Mouse (Mus musculus) gastrocnemius, postnatal 14 days (tissue): ENCODE measurements around the gene Coq6. TPM values are rescaled to one million over a fixed set of nuclear protein-coding genes. Genes with fewer than 3 reads are reported as not detected.

ENCODE experiments used
- DNase-seq: peaks from one replicate; pipeline ENCODE4 v3.0.0; 2021; ENCODE audit warnings: mixed read lengths
- intact Hi-C: fragments of 180-260 bp; cut with DNase I; formaldehyde crosslinking; loops from one replicate; pipeline ENCODE4 v1.15.1; 2025; ENCODE audit warnings: low total_unique reads
- total RNA-seq, 2 experiments: library from RNA; stranded (reverse); gene quantifications; 2 replicates each; pipeline ENCODE4 v1.2.3; 2021

Gene Coq6
- total RNA-seq, 2 experiments from 2014 or later, result 31.5 to 37.0 TPM

DNA sequence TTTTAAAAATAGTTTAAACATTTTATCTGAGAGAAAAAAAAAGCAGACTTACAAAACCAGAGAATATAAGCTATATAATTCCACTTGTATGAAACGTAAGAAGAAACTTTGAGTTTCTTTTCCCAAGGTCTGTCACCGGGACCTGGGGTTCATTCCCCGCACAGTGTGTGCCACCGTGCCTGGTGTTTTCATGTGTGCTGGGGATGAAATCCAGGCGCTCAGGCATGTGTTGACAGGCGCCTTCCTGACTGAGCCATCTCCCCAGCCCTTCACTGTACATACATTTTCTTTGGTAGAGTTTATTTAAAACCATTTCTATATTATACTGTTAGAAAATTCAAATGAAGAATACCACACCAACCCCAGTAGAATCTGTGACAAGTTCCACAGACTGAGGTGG is 28.9 kb downstream of the Coq6 start:
- intact Hi-C loops, result no loop called here
- no peak for DNase-seq

DNA sequence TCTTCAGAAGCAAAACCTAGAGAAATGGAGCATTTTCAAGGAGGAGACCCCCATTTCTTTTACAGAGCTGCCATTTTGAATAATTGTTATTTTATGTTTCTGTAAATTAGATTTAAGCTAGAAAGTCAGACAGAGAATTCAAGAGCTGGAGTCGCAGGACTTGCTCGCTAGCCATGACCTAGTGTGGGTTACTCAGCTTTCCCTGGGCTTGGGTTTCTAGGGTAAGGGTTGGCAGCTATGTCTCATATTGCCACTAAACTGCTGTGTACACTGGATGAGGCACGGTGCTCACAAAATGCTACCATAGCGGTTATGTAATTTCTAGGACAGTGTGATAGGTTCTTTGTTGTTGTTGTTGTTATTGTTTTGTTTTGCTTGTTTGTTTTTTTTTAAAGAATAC is 31.2 kb downstream of the Coq6 start:
- intact Hi-C loops, result no loop called here
- no peak for DNase-seq

GRCm38 (mm10) chr12:84393847-84394246 is 32.4 kb downstream of the Coq6 start:
- no peak for DNase-seq
- intact Hi-C loops, result no loop called here

GRCm38 (mm10) chr12:84396947-84397679 is 35.7 kb downstream of the Coq6 start:
- intact Hi-C loops, result no loop called here
- DNase-seq, result no peak

DNA sequence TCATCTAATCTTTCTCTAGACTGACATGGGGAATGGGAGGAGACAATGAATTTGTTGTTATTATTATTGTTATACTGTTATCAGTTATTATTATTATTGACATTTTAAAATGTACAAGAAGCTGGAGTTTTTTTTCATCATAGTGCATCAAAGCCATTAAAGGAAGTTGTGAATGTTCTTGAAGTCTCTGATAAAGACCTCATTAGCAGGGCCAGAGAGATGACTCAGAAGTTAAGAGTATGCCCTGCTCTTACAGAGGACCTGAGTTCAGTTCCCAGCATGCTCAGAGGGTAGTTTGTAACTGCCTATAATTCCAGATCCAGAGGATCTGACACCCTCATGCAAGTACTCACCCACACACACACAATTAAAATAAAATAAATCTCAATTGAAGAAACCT is 36.2 kb downstream of the Coq6 start:
- DNase-seq, result no peak
- intact Hi-C loops, result no loop called here

DNA sequence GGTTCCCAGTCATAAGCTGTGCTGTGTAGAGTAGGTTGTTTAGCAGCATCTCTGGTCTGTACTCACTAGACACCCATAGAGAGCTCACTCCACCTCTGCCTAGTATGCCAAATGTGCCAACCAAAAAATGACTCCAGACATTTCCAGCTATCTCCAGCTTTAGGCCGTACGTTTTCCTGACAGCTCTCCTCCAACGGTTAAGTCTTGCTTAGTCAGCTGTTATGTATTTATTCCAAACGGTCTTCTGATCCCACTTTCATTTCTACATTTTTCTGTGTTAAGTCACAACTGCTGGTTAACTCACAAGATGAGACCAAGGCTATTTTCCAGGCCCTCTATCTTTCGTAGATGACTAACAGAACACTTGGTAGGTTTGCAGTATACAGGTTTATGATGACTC is 37.2 kb downstream of the Coq6 start:
- intact Hi-C loops, result no loop called here
- no peak for DNase-seq

DNA sequence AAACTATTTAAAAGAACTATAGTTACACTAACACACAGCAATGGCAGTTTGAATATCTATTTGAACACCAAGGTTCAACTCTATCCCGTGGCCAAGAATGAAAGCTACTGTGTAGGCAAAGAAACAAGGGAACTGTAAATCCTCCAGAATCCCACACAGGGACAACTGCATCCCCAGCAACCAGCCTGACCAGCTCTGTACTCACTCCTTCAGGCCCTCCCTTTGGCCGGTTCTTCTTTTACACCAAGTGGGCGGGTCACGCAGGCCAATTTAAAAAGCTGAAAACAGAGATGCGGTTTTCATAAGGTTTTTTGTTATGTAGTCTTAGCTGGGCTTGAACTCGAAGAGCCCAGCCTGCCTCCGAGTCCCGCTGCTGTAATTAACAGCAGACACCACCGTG is 37.7 kb downstream of the Coq6 start:
- intact Hi-C loops, result no loop called here
- DNase-seq, result no peak

- intact Hi-C loops, result no loop called here
- DNase-seq, result no peak
Observed at GRCm38 (mm10) chr12:84399663-84400062, 38.2 kb downstream of the Coq6 start.

DNA sequence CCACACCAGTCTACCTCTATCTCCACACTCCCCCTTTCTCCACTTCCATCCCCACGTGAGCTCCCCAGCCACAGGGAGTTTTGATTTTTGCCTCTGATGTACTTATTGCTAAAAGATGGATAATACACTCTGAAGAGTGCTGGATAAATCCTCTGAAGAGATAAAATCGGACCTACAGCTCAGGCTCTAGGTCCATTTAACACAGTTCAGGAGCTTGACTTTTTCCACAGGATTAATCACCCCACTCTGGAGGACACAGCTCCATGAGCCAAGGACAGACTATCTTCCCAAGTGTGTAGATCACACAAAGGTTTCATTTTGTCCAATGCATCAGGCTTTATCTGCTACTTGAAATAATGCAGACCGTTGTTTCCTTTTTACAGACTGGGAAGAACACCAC is 38.6 kb downstream of the Coq6 start:
- DNase-seq, result no peak
- intact Hi-C loops, result no loop called here

GRCm38 (mm10) chr12:84400653-84401052 is 39.2 kb downstream of the Coq6 start:
- intact Hi-C loops, result no loop called here
- no peak for DNase-seq

GRCm38 (mm10) chr12:84402923-84403322 is 41.5 kb downstream of the Coq6 start:
- DNase-seq, result no peak
- intact Hi-C loops, result no loop called here

GRCm38 (mm10) chr12:84404541-84404940 is 43.1 kb downstream of the Coq6 start:
- DNase-seq, result no peak
- intact Hi-C loops, result no loop called here

GRCm38 (mm10) chr12:84407259-84407658 is 45.8 kb downstream of the Coq6 start:
- intact Hi-C loops, result no loop called here
- DNase-seq, result no peak

DNA sequence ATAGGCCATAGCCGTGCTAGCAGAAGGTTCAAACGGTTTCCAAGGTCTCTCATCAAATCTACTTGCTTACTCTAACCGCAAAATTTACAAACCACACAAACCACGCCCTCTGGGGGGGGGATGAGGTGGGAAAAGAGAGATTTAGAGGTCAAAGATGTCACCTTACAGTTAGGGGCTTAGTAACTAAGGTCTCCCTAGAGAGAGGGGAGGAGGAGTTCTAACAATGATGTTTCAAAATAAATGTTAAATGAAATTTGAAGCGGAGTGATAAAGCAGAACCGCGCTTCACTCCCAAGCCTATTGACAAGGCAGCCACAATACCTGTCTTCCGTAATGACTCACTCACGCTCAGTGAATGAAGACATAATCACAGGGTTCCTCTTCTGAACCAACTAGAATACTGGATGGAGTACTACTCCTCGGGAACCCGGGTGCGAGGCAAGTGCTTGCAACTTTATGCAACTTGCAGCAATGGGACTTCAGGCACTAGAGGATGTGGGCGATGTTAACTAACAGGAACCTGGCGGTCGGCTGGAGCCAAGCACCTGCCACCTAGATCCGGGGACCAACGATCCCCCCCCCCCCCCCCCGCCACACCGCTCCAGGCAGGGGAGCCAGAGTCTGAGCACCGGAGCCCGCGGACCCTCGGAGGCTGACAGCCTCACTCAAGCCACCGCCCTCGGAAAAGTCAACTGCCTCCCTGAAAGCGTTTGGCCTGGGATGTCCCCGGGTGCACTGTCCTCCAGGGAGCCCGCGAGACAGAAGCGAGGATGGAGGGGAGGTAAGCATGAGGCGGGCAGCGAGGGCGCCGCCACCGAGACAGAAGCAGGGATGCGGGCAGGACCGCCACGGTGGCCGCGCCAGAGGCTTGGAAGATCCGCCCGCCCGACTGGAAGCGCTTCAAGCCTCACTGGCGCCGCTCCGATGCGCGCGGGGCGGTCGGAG is 46.7 kb downstream of the Coq6 start:
- intact Hi-C loops, result no loop called here
- DNase-seq, result no peak

- DNase-seq, result peak; percentile 90
- intact Hi-C loops, result no loop called here
Observed at GRCm38 (mm10) chr12:84408819-84409507, 47.5 kb downstream of the Coq6 start, which contains the start of the genes Entpd5 and Bbof1. Gene Entpd5, minus strand, starts transcription at chr12:84409029. Gene Bbof1, plus strand, starts transcription at chr12:84409071.

DNA sequence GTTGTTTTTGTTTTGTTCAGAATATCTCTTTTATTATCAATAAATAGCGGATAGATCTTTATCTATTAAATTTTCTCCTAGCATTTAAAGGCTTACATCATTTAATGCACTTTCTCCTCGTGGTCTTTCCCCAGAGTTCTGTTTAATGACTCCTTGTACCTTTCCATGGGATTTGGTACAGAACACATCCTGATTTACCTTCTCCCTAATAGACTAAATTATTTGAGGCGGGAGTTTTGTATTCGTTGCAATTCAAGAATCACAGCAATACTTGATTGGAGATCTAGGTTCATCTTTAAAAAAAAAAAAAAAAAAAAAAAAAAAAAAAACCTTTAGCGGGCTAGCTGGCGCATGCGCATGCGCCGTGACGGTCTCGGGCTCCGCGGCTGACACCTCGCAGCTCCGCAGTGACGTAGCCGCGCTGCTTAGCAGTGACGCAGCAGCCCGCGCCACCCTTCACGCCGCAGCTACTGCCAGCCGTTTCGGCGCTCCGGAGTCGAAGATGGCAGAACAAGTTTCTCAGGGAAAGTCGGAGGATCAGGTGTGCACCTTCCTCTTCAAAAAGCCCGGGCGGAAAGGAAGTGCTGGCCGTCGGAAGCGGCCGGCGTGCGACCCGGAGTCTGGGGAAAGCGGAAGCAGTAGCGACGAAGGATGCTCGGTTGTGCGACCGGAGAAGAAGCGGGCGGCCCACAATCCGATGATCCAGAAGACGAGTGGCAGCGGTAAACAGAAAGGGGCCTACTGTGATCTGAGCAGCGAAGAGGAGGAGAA is 55.6 kb downstream of the Coq6 start, which contains the start of gene Rnf113a2:
TSS of gene Rnf113a2 (plus strand) at position 363 of the 771 bp plus-strand sequence.
- intact Hi-C loops, result no loop called here
- DNase-seq, result peak; percentile 79

DNA sequence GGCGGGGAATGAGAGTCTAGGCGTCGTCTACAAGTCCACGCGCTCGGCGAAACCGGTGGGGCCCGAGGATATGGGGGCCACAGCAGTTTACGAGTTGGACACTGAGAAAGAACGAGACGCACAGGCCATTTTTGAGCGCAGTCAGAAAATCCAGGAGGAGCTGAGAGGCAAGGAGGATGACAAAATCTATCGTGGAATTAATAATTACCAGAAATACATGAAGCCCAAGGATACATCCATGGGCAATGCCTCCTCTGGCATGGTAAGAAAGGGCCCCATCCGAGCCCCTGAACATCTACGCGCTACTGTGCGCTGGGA is 56.1 kb downstream of the Coq6 start:
- intact Hi-C loops, result no loop called here
- DNase-seq, result no peak
